Mouse (Mus musculus) liver, adult 2 months (tissue): ENCODE data around the gene Rab27a. TPM values are rescaled to one million over a fixed set of nuclear protein-coding genes. Genes with fewer than 3 reads are reported as not detected.

ENCODE experiments used
- DNase-seq: peaks from one replicate; pipeline ENCODE4 v3.0.0-alpha.2; 2011; ENCODE audit warnings: low read depth, low spot score; ENCODE audit errors: extremely low read depth
- H3K27ac ChIP-seq: fragments of 200-500 bp; replicated peaks from 2 replicates; pipeline ENCODE4 v1.5.1; 2012; ENCODE audit warnings: low read depth, mild to moderate bottlenecking, control low read depth, inconsistent platforms, low read length; ENCODE audit not compliant: insufficient read depth
- H3K27me3 ChIP-seq: fragments of 200-500 bp; 2 replicates; pipeline ENCODE4 v1.6.1; 2012; ENCODE audit warnings: mild to moderate bottlenecking, moderate library complexity, low read length, inconsistent platforms; ENCODE audit not compliant: control insufficient read depth, insufficient read depth
- H3K36me3 ChIP-seq: fragments of 200-500 bp; 2 replicates; pipeline ENCODE4 v1.6.1; 2012; ENCODE audit warnings: low read length, inconsistent platforms; ENCODE audit not compliant: control insufficient read depth, insufficient read depth
- H3K4me1 ChIP-seq: fragments of 200-500 bp; 2 replicates; pipeline ENCODE4 v1.6.1; 2011; ENCODE audit warnings: low read length; ENCODE audit not compliant: control insufficient read depth, insufficient read depth
- H3K4me3 ChIP-seq: fragments of 200-500 bp; 2 replicates; pipeline ENCODE4 v1.5.1; 2011; ENCODE audit warnings: low read depth, mild to moderate bottlenecking, control low read depth, low read length, moderate library complexity; ENCODE audit not compliant: insufficient read depth
- H3K79me2 ChIP-seq: fragments of 200-500 bp; 2 replicates; pipeline ENCODE4 v1.6.1; 2012; ENCODE audit warnings: inconsistent platforms, mild to moderate bottlenecking, low read length, moderate library complexity; ENCODE audit not compliant: control insufficient read depth, insufficient read depth
- H3K9ac ChIP-seq: fragments of 200-500 bp; 2 replicates; pipeline ENCODE4 v1.6.1; 2012; ENCODE audit warnings: low read depth, mild to moderate bottlenecking, control low read depth, inconsistent platforms, low read length
- CTCF ChIP-seq: fragments of 200-500 bp; IDR thresholded peaks from 2 replicates; pipeline ENCODE4 v1.5.1; 2011; ENCODE audit warnings: low read depth, low read length, control low read depth
- POLR2A ChIP-seq: fragments of 200-500 bp; IDR thresholded peaks from 2 replicates; pipeline ENCODE4 v1.6.1; 2011; ENCODE audit warnings: low read length, control low read depth; ENCODE audit not compliant: insufficient read depth; ENCODE audit errors: extremely low read depth
- WGBS: fragments of 180-500 bp; shearing (Covaris S2); methylation state at CpG from one replicate; pipeline ENCODE4 v1.1.7; 2018; 5-methylcytosine and 5-hydroxymethylcytosine counted together
- polyA plus RNA-seq: library from polyadenylated mRNA; depleted of rRNA; stranded (reverse); fragments of >200 nt; gene quantifications from 2 replicates; pipeline ENCODE4 v1.2.3, GENCODE M21; 2012
- total RNA-seq: library from RNA; depleted of rRNA; stranded (reverse); fragments of >200 nt; gene quantifications from 2 replicates; pipeline ENCODE4 v1.2.3, GENCODE M21; 2014

Gene Rab27a
- total and polyA plus RNA-seq, 2 experiments = 0.77 to 2.6 TPM

DNA sequence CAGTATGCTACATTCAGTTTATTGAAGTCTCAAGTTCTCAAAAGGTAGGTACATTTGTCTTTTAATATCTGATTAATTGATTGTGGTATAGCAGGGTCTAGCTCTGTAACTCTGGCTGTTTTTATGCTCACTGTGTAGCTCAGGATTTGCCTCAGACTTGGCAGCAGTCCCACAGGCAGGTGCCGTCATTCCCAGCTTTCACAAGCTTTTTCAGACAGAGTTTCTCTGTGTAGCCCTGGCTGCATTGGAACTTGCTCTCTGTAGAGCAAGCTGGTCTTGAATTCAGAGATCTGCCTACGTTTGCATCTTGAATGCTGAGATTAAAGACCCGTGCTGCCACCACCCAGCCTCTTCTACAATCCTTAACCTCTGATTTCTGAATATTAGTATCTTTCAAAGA is 42.5 kb upstream of the Rab27a start:
- TF ChIP-seq POLR2A = no peak
- no peak for TF ChIP-seq CTCF
- peak; percentile 18 for DNase-seq
- H3K4me3 ChIP-seq = no peak overlapping the region
- H3K4me1 ChIP-seq = peaks cover 4% of the 10 kb centered on the region; the same call in 1 of the 2 replicates
- H3K27ac ChIP-seq = no peak overlapping the region
- no peaks in the 10 kb centered on the region for H3K79me2 ChIP-seq
- H3K27me3 ChIP-seq = no peaks in the 10 kb centered on the region
- 36% methylated on average over 3 of the region's 3 CpGs for WGBS
- no peak overlapping the region for H3K9ac ChIP-seq
- peaks cover 38% of the 10 kb centered on the region for H3K36me3 ChIP-seq

DNA sequence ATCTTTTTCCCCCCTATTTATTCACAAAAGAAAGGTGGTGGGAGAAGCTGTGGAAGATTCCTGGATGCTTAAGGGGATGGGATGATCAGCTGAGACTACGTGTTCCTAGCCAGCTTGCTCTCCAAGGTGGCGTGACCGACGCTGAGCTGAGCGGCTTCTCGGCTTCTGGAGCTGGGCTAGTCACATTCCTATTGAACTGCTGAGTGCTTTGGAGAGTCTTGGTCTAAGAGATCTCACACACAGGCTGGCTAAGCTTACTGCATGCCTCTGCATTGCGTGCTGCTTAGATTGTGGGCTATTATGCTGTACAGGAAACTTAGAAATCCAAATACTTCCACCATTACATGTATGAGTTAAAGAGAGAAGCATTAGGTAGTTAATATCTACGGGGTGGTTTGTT is 40.6 kb upstream of the Rab27a start:
- no peak overlapping the region for H3K9ac ChIP-seq
- H3K27me3 ChIP-seq = no peaks in the 10 kb centered on the region
- no peak overlapping the region for H3K4me3 ChIP-seq
- no peak overlapping the region for H3K27ac ChIP-seq
- H3K4me1 ChIP-seq = peaks cover 4% of the 10 kb centered on the region; the same call in 1 of the 2 replicates
- TF ChIP-seq CTCF = no peak
- TF ChIP-seq POLR2A = no peak
- no peak for DNase-seq
- H3K79me2 ChIP-seq = no peaks in the 10 kb centered on the region
- peaks cover 43% of the 10 kb centered on the region for H3K36me3 ChIP-seq
- 95% methylated on average over 8 of the region's 8 CpGs for WGBS

DNA sequence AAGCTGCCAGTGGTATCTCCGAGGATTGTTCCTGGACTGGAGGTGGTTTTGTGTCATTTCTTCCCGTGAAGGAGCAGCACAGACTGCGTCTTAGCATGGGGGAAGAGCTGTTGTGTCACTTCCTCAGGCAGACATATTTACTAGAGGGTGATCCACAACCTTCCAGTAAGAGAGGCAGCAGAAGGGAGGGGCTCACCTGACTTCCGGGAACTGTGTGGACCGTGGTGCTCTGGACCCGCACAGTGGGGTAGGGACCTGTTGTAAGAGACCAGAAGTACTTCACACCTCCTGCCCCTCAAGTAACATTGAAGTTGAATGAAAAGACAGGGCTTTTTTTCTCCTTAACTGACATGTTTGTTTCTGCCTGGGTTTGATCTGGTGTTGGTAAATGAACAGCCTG is 39.5 kb upstream of the Rab27a start:
- WGBS = 93% methylated on average over 6 of the region's 6 CpGs
- Histone ChIP-seq H3K9ac (no peak overlapping the region), H3K27ac (no peak overlapping the region), H3K27me3 (no peaks in the 10 kb centered on the region), H3K4me1 (peaks cover 4% of the 10 kb centered on the region; the same call in 1 of the 2 replicates), H3K36me3 (peaks cover 47% of the 10 kb centered on the region), H3K79me2 (no peaks in the 10 kb centered on the region), H3K4me3 (no peak overlapping the region)
- DNase-seq = no peak
- no peak for TF ChIP-seq POLR2A
- TF ChIP-seq CTCF = no peak

DNA sequence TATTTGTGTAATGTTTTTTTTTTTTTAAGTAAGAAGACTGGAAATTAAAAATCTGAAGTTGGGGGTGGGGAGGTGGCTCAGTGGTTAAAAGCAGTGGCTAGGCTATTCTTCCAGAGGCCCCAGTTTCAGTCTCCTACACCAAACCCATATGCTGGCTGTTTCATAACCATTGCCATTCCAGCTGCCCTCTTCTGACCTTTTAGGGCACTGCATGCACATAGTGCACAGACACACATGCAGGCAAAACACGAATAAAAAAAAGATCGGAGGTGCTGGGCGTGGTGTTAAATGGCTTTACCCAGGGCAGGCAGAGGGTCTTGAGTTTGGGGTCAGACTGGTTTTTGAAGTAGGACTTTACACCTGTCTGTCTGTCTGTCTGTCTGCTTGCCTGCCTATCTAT is 38.5 kb upstream of the Rab27a start:
- no peaks in the 10 kb centered on the region for H3K27me3 ChIP-seq
- TF ChIP-seq CTCF (no peak), POLR2A (no peak)
- no peak for DNase-seq
- H3K9ac ChIP-seq = no peak overlapping the region
- no peaks in the 10 kb centered on the region for H3K79me2 ChIP-seq
- peaks cover 51% of the 10 kb centered on the region for H3K36me3 ChIP-seq
- H3K4me3 ChIP-seq = no peak overlapping the region
- peaks cover 4% of the 10 kb centered on the region; the same call in 1 of the 2 replicates for H3K4me1 ChIP-seq
- WGBS = 94% methylated on average over 3 of the region's 3 CpGs
- no peak overlapping the region for H3K27ac ChIP-seq

DNA sequence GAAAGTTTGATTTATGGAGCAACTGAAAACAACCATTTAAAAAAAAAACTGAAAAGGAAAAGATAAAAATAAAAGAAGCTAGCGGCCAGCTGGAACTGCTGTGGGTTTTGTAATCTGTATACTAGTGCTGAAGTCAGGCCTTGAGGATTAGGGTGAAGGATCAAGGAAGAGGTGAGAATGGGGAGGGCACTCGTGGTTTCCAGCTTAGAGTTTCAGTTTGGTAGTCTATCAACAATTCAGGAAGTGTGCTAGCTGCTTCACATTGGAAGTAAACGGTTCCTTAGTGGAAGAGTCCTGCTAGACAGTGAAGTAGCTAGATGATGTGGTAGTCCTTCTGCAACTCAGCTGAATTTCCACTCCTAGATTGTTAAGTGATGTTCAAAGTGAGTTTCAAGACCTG is 36.3 kb upstream of the Rab27a start:
- no peaks in the 10 kb centered on the region; the same call in 1 of the 2 replicates for H3K4me1 ChIP-seq
- 68% methylated on average over 3 of the region's 3 CpGs for WGBS
- H3K79me2 ChIP-seq = no peaks in the 10 kb centered on the region
- no peak overlapping the region for H3K4me3 ChIP-seq
- H3K27me3 ChIP-seq = no peaks in the 10 kb centered on the region
- H3K9ac ChIP-seq = no peak overlapping the region
- peaks cover 61% of the 10 kb centered on the region for H3K36me3 ChIP-seq
- no peak for TF ChIP-seq CTCF
- TF ChIP-seq POLR2A = no peak
- DNase-seq = no peak
- H3K27ac ChIP-seq = no peak overlapping the region

DNA sequence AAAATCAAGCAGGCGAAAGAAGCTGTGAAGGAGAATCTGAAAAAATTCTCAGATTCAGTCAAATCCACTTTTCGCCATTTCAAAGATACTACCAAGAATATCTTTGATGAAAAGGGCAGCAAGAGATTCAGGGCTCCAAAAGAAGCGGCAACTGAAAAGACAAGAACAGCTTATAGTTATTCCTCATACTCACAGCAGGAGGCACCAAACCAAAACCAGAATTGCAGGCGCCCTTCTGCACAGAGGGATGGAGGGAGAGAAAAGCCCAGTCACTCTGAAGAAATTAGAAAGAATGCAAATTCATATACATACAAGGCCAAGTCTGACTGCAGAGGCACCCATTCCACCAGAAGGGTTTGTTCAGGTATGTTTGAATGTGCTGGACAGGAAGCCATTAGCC is 32.0 kb upstream of the Rab27a start:
- 96% methylated on average over 4 of the region's 4 CpGs for WGBS

More for the DNA sequence above, 32.0 kb upstream of the Rab27a start:
- Histone ChIP-seq H3K4me1 (no peaks in the 10 kb centered on the region; the same call in 1 of the 2 replicates), H3K9ac (no peak overlapping the region), H3K27me3 (no peaks in the 10 kb centered on the region), H3K36me3 (peaks cover 68% of the 10 kb centered on the region), H3K4me3 (no peak overlapping the region), H3K79me2 (no peaks in the 10 kb centered on the region), H3K27ac (no peak overlapping the region)
- no peak for DNase-seq
- TF ChIP-seq POLR2A = no peak
- no peak for TF ChIP-seq CTCF
